Mouse (Mus musculus) CD8-positive naive resting alpha-beta T cell, adult 2 months (primary cell): ENCODE measurements around the gene Ssbp4.

Source experiments
- DNase-seq, 2 experiments: peaks; one replicate each; pipeline ENCODE4 v3.0.0; 2022; ENCODE audit warnings: low read depth in 2 of 2, low spot score in 2 of 2

Gene Ssbp4

GRCm38 (mm10) chr8:70608749-70609367 is at the start of gene Ssbp4:
TSS of gene Ssbp4 (minus strand) at chr8:70608872.
- DNase-seq: no peak

- no peak for DNase-seq
Observed at GRCm38 (mm10) chr8:70657739-70658138, 49.1 kb upstream of the Ssbp4 start.

GRCm38 (mm10) chr8:70657214-70657613 is 48.5 kb upstream of the Ssbp4 start:
- DNase-seq: no peak

GRCm38 (mm10) chr8:70656193-70656790 is 47.6 kb upstream of the Ssbp4 start:
- DNase-seq: no peak

GRCm38 (mm10) chr8:70655469-70655868 is 46.8 kb upstream of the Ssbp4 start:
- no peak for DNase-seq

GRCm38 (mm10) chr8:70654121-70654520 is 45.4 kb upstream of the Ssbp4 start:
- DNase-seq: no peak

GRCm38 (mm10) chr8:70653226-70653625 is 44.6 kb upstream of the Ssbp4 start:
- peak; percentile 42 to 65 for DNase-seq

- DNase-seq: no peak
Observed at GRCm38 (mm10) chr8:70650351-70650750, 41.7 kb upstream of the Ssbp4 start.

- no peak for DNase-seq
Observed at GRCm38 (mm10) chr8:70649324-70649723, 40.7 kb upstream of the Ssbp4 start.

GRCm38 (mm10) chr8:70648921-70649320 is 40.2 kb upstream of the Ssbp4 start:
- no peak for DNase-seq

- no peak for DNase-seq
Observed at GRCm38 (mm10) chr8:70648164-70648442, 39.4 kb upstream of the Ssbp4 start.

GRCm38 (mm10) chr8:70647343-70648163 is 38.9 kb upstream of the Ssbp4 start:
- no peak for DNase-seq

GRCm38 (mm10) chr8:70646775-70647174 is 38.1 kb upstream of the Ssbp4 start:
- no peak for DNase-seq

GRCm38 (mm10) chr8:70646369-70646768 is 37.7 kb upstream of the Ssbp4 start:
- no peak for DNase-seq

GRCm38 (mm10) chr8:70645501-70646224 is 37.0 kb upstream of the Ssbp4 start:
- DNase-seq: no peak

GRCm38 (mm10) chr8:70644065-70644464 is 35.4 kb upstream of the Ssbp4 start:
- peak in 1 of 2 experiments; percentile 28 for DNase-seq

GRCm38 (mm10) chr8:70643019-70643418 is 34.3 kb upstream of the Ssbp4 start:
- DNase-seq: no peak

GRCm38 (mm10) chr8:70638752-70639151 is 30.1 kb upstream of the Ssbp4 start:
- no peak for DNase-seq

- no peak for DNase-seq
Observed at GRCm38 (mm10) chr8:70636838-70637237, 28.2 kb upstream of the Ssbp4 start.

GRCm38 (mm10) chr8:70635527-70635926 is 26.9 kb upstream of the Ssbp4 start:
- DNase-seq: no peak

GRCm38 (mm10) chr8:70634066-70634465 is 25.4 kb upstream of the Ssbp4 start:
- DNase-seq: no peak
